Mouse (Mus musculus) c-Kit-positive CD71-positive TER-119-positive erythroid progenitor cells, embryonic 14.5 days (primary cell): ENCODE data around the gene 1110051M20Rik.

Experiments
- DNase-seq: peaks from one replicate; pipeline ENCODE4 v3.0.0-alpha.2; 2013; ENCODE audit warnings: low spot score

1110051M20Rik gene

DNA sequence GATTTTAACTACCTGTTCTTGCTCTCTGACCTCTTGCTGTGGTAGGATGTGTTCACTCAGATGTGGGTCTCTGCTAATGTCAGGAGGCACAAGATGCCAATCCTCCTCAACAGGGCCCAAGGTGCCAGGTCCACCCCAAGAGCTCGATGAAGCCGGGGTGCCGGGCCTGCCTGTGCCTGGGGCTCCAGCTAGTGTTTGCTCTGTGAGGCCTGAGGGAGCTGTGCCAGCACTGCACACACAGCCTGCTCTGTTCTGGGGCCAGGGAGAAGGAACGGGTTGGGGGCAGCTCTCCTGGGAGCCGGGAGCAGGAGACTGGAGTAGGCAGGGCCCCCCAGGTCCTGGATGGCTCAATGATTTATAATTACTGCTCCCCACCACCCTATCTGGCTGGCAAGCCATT, 186.4 kb downstream of the 1110051M20Rik start:
- DNase-seq: no peak

DNA sequence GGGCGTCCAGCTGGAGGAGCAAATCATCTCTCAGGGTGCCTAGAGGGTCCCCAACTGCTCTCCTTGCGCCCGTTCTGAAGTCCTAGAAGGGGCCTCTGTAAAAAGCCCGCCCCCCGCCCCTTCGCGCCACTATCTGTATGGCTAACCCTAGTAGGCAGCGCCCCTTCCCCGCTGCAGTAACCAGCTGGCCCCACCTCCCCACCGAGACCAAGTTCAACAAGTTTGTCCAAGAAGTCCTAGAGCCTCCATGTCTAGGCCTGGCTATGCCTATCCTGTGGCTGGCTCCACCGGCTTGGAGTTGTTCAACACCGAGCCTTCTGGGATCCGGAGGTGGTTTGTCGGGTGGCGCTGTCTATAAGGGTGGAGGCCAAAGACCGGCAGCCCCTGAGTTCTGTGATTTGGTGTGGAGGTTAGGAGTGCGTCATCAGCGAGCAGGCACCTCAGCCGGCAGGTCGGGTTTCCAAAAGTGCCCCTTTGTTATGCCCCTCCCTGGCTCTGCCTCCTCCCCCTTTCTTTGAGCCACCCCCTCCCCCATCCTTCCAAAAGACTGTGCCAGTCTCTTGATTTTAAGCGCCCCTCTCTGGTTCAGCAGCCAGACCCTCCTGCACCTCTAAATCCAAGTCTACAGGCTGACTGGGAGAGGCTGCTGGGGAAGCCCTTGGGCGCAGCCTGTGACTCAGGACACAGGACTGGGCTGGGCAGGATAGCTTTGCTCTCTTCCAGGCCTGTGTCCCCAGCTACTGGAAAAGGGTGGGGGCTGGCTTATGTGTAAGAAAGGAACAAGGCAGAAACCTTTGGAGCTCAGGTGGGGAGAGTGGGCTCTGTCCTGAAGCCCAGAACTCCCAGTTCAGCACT, 187.2 kb downstream of the 1110051M20Rik start:
- no peak for DNase-seq

DNA sequence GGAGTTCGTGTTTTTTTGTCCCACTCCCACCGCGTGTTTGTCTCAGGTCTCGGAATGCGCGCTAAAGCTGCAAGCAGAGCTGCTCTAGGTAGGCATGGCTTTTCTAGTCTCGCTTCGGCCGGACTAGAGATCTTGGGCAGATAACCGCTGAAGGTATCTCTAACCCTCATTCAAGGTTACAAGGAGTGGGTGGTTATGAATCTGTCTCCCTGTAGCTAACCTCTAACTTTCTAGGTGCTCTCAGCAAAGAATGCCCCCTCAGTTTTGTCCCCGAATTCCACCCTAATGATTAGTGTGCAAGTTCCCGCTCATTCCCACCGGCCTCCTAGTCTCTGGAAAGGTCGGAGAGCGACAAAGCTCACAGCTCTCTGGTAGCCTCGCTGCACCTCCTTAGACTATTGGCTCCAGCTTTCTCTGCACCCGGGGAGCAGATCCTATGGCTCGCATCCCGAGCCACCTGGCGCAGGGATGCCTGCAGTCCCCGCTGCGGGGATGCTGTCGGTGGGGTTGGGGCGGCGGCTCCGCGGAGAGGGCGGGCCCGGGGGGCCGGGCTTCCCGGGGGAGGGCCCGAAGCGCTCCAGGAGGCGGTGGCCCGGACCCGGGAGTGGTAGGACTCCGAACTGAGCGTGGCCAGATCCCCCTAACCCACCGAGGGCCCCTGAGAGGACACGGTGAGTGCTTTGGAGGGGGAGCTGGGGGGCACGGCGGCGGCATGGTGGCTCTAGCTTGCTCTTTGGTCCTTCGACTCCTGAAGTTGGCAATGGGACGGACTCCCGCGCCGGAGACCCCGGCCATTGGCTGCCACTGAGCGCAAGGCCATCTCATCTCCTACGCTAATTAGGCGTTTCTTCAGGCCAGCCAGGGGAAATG, 188.0 kb downstream of the 1110051M20Rik start:
- DNase-seq: no peak

DNA sequence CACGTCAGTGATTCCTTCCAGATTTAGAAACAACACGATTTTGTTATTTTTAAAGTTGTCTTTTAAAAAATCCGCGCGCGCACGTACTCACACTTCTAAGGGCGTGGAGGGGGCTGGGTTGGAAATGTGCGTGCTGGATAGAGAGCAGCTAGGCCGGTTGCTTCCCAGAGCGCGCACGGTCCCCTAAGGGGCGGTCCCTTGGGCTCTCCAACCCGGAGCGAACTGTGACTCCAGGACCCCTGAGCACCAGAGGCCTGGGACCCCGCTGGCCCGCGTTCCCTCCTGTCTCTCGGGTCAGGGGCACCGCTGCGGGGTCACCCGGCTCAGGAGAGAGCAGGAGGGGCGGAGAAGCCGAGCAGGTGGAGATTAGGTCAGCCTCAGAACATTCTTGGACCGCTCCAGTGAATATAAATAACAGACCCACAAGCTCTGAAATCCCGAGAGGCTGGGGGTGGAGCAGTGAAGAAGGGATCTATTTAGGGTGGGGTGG, 188.8 kb downstream of the 1110051M20Rik start, which contains the start of gene Pacsin3:
Gene Pacsin3, plus strand, starts transcription at position 294 of the 490 bp plus-strand sequence.
- no peak for DNase-seq

DNA sequence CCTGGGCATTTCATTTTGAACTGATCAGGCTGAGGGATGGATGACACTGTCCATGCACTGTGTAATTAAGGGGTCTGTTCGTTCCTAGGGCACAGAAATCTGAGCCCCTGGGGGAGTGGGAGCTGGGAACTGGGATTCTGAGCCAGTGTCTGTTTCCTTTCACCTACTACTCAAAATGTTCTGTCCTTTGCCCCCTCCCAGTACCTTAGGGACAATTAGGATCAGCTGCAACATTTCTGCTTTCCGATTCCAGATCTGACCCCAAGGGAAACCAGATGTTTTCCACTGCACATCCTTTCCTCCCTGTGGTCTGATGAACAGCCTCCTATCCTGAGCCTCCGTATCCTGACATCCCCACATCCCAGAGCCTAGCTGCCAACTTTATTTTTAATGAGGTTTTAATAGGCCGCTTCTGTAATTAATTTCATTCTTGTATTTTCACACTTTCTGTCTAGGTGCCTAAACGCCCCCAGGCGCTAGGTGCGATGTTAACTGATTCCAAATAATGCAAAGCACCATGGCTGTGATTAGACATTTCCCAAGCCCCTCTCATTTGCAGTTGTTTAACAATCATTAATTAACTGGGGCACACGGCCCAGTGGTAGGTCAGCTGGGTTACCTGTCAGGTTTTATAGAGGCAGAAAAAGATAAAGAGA, 189.7 kb downstream of the 1110051M20Rik start:
- no peak for DNase-seq

DNA sequence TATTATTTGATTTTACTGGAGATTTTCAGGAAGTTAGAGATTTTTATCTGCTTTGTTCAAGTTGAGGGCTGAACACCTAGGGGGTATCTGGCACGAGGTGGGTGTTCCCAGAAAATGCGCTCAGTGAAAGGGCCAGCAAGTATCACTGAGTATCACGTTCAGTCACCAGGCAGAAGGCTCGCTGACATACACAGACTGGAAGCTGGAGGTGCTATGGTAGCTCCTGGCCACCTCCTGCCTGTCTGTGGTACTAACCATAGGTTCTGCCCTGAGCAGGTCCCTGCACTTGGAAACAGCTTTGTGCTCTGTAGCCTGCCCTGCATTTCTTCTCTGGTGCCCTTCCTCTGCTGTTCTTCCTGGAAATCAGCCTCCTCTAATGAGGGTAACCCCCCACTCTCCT, 192.0 kb downstream of the 1110051M20Rik start:
- DNase-seq: no peak

DNA sequence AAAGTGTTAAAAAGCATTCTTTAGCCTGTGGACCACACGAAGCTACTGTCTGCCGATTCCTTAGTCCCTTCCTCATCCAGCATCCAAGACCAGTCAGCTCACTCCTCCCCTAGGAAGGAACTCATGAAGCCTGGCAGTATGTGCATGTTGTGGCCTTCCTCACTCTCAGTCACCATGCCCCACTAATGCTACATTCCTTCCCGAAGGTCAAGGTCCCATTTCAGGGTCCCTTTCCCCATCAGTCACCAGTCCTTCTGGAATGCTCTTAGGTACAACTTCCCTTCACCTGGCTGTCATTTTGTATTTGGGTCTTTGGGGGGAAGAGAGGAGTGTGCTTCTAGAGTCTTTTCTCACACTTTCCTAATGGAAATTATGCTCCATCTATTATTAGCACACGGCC, 192.5 kb downstream of the 1110051M20Rik start:
- no peak for DNase-seq

DNA sequence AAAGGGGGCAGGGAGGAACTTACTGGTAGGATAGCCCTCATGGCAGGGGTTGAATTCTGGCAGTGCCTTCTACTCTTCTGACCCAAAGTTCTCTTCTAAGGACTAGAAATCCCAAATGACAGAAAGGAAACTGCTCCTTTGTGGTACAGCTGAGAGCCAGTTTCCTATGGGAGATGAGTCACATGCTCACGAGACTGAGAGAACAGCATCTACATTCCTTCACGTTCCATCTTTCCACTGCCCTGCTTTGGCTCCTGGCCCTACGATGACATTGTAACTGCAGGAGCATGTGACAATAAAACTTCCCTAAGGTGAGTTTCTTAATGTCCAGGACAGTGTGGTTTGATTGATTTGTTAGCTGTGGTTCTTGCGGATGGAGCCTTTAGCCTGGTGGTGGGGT, 196.1 kb downstream of the 1110051M20Rik start:
- DNase-seq: no peak

DNA sequence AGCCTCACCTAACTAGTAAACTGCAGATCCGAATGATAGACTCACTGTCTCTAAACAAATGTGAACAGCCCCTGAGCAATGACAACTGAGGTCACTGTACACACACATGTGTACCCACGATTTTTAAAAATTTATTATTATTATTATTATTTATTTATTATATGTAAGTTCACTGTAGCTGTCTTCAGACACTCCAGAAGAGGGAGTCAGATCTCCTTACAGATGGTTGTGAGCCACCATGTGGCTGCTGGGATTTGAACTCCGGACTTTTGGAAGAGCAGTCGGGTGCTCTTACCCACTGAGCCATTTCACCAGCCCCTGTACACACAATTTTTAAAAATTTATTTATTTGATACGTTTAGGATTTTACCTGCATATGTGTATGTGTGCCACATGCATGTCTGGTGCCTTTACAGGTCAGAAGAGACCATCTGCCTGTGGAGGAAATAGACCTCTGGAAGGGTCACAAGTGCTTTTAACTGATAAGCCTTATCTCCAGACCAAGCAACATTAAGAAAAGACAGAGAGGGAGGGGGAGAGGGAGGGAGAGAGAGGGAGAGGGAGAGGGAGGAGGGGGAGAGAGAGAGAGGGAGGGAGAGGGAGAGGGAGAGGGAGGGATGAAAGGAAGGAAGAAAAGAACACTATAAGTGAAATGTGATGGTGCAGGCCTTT, 199.8 kb downstream of the 1110051M20Rik start:
- DNase-seq: peak; percentile 66

DNA sequence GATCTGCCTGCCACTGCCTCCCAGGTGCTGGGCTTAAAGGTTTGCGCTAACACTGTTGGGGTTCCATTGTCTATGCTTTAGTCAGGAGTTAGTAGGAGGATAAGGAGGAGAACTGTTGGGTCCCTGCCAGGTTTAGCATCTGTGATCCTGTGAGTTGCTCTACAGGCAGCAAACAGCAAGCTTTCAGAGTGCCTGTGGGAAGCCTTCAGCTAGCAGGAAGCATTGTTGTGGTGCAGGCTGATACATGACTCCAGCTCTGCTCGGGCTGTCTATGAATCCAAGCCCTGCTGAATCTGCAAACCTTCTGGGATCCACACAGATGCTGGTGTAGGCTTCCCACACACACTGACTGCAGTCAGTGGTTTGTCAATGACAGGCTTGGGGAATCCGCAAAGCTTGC, 201.1 kb downstream of the 1110051M20Rik start:
- DNase-seq: no peak

DNA sequence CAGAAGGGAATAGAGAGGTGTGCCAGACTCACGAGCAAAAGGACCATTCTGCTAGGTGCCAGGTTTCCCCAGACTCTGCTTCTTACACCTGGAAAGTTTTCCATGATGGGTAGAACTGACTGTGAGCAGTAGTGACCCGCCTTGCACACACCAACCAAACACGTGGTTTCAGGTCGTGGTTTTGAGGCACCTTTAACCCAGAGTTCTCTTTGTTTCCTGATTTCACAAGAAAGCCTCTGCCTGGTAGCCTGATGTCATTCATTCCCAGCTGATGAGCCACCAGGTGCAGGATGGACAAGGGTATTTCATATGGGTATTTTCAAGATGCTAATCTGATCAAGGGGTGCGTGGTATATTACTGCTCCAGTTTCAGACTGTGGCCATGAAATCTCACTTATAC, 202.0 kb downstream of the 1110051M20Rik start:
- no peak for DNase-seq

DNA sequence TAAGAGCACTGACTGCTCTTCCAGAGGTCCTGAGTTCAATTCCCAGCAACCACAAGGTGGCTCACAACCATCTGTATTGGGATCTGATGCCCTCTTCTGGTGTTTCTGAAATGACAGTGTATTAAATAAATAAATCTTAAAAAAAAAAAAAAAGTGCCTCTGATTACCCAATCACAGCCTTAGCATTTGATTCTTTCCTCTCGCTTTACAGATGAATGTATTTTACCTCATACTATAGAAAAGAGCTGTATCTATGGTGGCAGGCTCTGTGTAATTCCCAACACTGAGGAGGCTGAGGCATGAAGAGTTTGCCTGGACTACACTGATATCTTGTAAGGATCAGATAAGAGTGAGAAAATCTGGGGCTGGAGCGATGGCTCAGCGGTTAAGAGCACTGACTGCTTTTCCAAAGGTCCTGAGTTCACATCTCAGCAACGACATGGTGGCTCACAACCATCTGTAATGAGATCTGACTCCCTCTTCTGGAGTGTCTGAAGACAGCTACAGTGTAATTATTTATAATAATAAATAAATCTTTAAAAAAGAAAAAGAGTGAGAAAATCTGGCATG, 206.9 kb downstream of the 1110051M20Rik start:
- DNase-seq: peak; percentile 26

DNA sequence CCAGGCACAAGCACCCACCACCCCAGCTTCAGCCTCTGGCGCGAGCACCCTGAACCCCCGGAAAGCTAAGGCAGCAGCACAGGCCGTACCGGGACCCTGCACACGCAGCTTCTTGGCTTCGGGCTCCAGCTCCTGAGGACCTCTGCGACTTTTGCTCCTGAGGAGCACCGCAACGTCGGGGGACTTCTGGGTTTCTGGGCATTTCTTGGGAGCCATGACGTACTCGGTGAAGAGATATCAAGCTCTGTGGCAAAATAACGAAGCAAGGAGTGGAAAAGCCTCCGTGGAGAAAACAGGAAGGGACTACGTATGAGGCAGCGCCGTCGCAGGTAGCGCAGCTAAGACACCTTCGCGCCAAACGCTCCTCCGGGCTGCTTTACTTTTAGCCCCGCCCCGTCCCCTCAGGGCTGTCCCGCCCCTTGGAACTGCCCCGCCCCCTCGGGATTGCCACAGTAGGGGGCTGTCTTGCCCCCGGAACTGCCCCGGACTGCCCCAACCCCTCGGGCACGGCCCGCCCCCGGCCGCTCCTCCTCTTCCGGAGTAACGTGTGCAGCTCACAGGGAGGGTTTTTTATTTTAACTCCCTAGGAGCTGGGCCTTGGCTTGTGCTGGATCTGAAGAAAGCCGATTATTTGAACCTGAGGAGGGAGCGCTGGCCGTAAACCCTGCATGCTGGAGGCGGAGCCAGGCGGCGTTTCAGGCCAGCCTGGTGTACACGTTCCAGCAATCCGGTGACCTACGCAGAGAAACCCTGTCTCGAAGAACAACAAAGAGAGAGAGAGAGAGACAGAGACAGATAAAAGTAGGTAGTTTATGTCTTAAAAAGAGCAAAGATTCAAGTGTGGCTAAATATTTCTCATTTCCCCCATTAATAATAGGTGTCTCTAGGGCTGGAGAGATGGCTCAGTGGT, 207.6 kb downstream of the 1110051M20Rik start, which contains the start of gene Ddb2:
Gene Ddb2, minus strand, starts transcription at position 382 of the 910 bp plus-strand sequence.
- peak; percentile 94 for DNase-seq

DNA sequence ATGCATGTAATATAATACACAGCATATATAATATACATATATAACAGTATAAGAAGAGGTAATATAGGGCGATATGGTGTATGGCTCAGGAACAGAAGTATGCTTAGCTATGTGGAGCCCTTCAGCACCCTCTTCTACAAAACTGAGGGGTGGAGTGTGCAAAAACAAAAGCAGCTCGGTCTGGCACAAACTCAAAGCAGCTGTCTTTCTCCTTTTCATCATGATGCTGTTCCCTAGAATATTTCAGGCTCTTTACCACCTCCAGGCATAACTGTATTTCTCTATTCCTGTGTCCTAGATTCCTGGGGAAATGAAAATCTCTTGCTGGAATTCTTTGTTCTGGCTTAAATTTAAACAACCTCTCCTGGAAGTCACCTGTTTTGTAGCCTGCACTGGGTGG, 214.8 kb downstream of the 1110051M20Rik start:
- DNase-seq: no peak
